Mouse (Mus musculus) c-Kit-positive CD71-positive TER-119-negative erythroid progenitor cells, embryonic 14.5 days (primary cell): ENCODE results near the gene Cep112.
"Not testable (repeated sequence)": the region's sequence is repeated elsewhere in the genome, so short reads cannot be mapped to it uniquely, and the experiment has no call there.

Experiments
- DNase-seq: peaks from one replicate; pipeline ENCODE4 v3.0.0-alpha.2; 2013; ENCODE audit warnings: low read depth

Gene Cep112

GRCm38 (mm10) chr11:108804030-108804429 is 379.0 kb downstream of the Cep112 start:
- DNase-seq = no peak

GRCm38 (mm10) chr11:108805947-108806346 is 381.0 kb downstream of the Cep112 start:
- DNase-seq = no peak

- DNase-seq = no peak
Measured at GRCm38 (mm10) chr11:108809626-108810025, 384.6 kb downstream of the Cep112 start.

GRCm38 (mm10) chr11:108821771-108822170 is 396.8 kb downstream of the Cep112 start:
- DNase-seq = no peak

GRCm38 (mm10) chr11:108822257-108822656 is 397.3 kb downstream of the Cep112 start:
- no peak for DNase-seq

GRCm38 (mm10) chr11:108827321-108827720 is 402.3 kb downstream of the Cep112 start:
- no peak for DNase-seq

GRCm38 (mm10) chr11:108828374-108829025 is 403.5 kb downstream of the Cep112 start:
- DNase-seq = no peak

GRCm38 (mm10) chr11:108836706-108837105 is 411.7 kb downstream of the Cep112 start:
- DNase-seq = no peak

- DNase-seq = no peak
Measured at GRCm38 (mm10) chr11:108840195-108840594, 415.2 kb downstream of the Cep112 start.

- no peak for DNase-seq
Measured at GRCm38 (mm10) chr11:108842765-108843164, 417.8 kb downstream of the Cep112 start.

GRCm38 (mm10) chr11:108845971-108846370 is 421.0 kb downstream of the Cep112 start:
- no peak for DNase-seq

GRCm38 (mm10) chr11:108846479-108846878 is 421.5 kb downstream of the Cep112 start:
- DNase-seq = no peak

- no peak for DNase-seq
Measured at GRCm38 (mm10) chr11:108851771-108852170, 426.8 kb downstream of the Cep112 start.

- DNase-seq = no peak
Measured at GRCm38 (mm10) chr11:108857254-108857653, 432.3 kb downstream of the Cep112 start.

- no peak for DNase-seq
Measured at GRCm38 (mm10) chr11:108857678-108858338, 432.8 kb downstream of the Cep112 start.

GRCm38 (mm10) chr11:108858339-108858804 is 433.4 kb downstream of the Cep112 start:
- DNase-seq = no peak

- no peak for DNase-seq
Measured at GRCm38 (mm10) chr11:108858846-108859245, 433.9 kb downstream of the Cep112 start.

GRCm38 (mm10) chr11:108862360-108862759 is 437.4 kb downstream of the Cep112 start:
- no peak for DNase-seq

- DNase-seq = no peak
Measured at GRCm38 (mm10) chr11:108865746-108866145, 440.8 kb downstream of the Cep112 start.

- no peak for DNase-seq
Measured at GRCm38 (mm10) chr11:108867538-108867937, 442.5 kb downstream of the Cep112 start.

- DNase-seq = not testable (repeated sequence)
Measured at GRCm38 (mm10) chr11:108871284-108871683, 446.3 kb downstream of the Cep112 start.

- DNase-seq = no peak
Measured at GRCm38 (mm10) chr11:108871748-108872147, 446.8 kb downstream of the Cep112 start.

GRCm38 (mm10) chr11:108876633-108877205 is 451.7 kb downstream of the Cep112 start:
- DNase-seq = no peak
